Comparison of ENCODE assay signal across 13 mouse cellular contexts in the genomic region with DNA sequence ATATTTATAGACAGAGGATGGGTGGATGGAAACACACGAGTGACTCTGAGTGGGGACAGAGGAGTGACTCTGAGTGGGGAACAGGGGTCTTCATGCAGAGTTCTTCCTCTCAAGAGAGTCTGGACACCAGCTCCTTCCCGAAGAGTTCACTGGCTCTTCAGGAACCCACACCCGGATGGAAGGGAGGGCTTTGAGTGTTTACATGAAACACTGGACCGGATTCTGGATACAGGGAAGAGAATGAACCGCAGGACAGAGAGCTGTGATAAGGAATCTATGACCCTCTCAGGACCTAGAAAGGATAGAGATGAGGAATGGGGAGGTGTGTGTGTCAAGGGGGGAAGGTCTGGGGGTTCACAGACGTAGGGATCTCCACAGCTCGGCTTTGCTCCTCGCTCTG. TPM values are rescaled to one million over a fixed set of nuclear protein-coding genes. Genes with fewer than 3 reads are reported as not detected.
DNase-seq lines count a peak whose midpoint lies in the region; ATAC-seq lines count a peak whose summit lies in the region.
"Had no signal": no experiment of that assay in that cellular context is flagged by ENCODE, and none has a peak within 500 bp of the region (broad histone marks: within the 10 kb centered on the region; RNA-seq: fewer than 3 reads in every experiment).

No protein-coding gene starts in this region.

- H3K36me3 ChIP-seq in kidney, embryonic 16.5 days (ENCODE audit: insufficient read depth, low read length), result no peaks in the 10 kb centered on the region
- peaks cover 5% of the 10 kb centered on the region for H3K36me3 ChIP-seq in midbrain, embryonic 10.5 days
- peaks cover 4% of the 10 kb centered on the region; the same call in 1 of the 2 replicates for H3K36me3 ChIP-seq in midbrain, embryonic 16.5 days (ENCODE audit: control insufficient read depth, insufficient read depth, low read length)
- peaks cover 2% of the 10 kb centered on the region; the same call in 1 of the 2 replicates for H3K36me3 ChIP-seq in limb, embryonic 11.5 days (ENCODE audit: control insufficient read depth, insufficient read depth, low read length)
- H3K36me3 ChIP-seq: hindbrain, embryonic 15.5 days had no signal

- H3K9me3 ChIP-seq in kidney, embryonic 16.5 days (ENCODE audit: low read length), result no peaks in the 10 kb centered on the region
- H3K9me3 ChIP-seq in midbrain, embryonic 10.5 days (replicated peaks), result no peaks in the 10 kb centered on the region
- no peaks in the 10 kb centered on the region for H3K9me3 ChIP-seq in midbrain, embryonic 16.5 days (replicated peaks; ENCODE audit: control insufficient read depth, low read length, poor library complexity, severe bottlenecking)
- H3K9me3 ChIP-seq in limb, embryonic 11.5 days (ENCODE audit: control insufficient read depth, low read length), result no peaks in the 10 kb centered on the region
- H3K9me3 ChIP-seq: hindbrain, embryonic 15.5 days had no signal

- H3K4me3 ChIP-seq in kidney, embryonic 16.5 days (ENCODE audit: low read length), result no peak overlapping the region
- H3K4me3 ChIP-seq in midbrain, embryonic 10.5 days, result no peak overlapping the region; the same call in 1 of the 2 replicates
- H3K4me3 ChIP-seq in midbrain, embryonic 16.5 days (ENCODE audit: low read depth, low read length), result no peak overlapping the region
- no peak overlapping the region for H3K4me3 ChIP-seq in limb, embryonic 11.5 days (ENCODE audit: low read depth, low read length)

- H3K27me3 ChIP-seq in kidney, embryonic 16.5 days (ENCODE audit: insufficient read depth, low read length), result no peaks in the 10 kb centered on the region
- peaks cover 44% of the 10 kb centered on the region for H3K27me3 ChIP-seq in midbrain, embryonic 10.5 days (ENCODE audit: low read depth, poor library complexity, severe bottlenecking)
- no peaks in the 10 kb centered on the region; the same call in 1 of the 2 replicates for H3K27me3 ChIP-seq in midbrain, embryonic 16.5 days (ENCODE audit: control insufficient read depth, insufficient read depth, low read depth, low read length)
- H3K27me3 ChIP-seq in limb, embryonic 11.5 days (ENCODE audit: control insufficient read depth, insufficient read depth, low read length), result no peaks in the 10 kb centered on the region

- peak; percentile 90 for DNase-seq in heart, adult 11 months
- no peak for DNase-seq in heart, postnatal 25 days (ENCODE audit: low spot score)
- no peak for DNase-seq in kidney, adult 18-20 months
- DNase-seq in midbrain, embryonic 10.5 days (ENCODE audit: low spot score), result no peak
- DNase-seq in limb, embryonic 11.5 days (ENCODE audit: low spot score), result peak; percentile 29
- no peak for DNase-seq in cerebellum, postnatal 14 days
- DNase-seq: adrenal gland, adult 8-10 months; cerebellum, adult 2 months; thymus, adult 2 months had no signal

- intact Hi-C loops in heart, postnatal 25 days (cut with DNase I), result loop anchor here (2.0 to 5.0 kb wide), 2 partner anchors 35 to 37 kb away; no protein-coding TSS in a partner anchor

- H3K4me2 ChIP-seq in kidney, embryonic 16.5 days (replicated peaks; ENCODE audit: low read depth, low read length), result peak overlapping the region; percentile 24; the same call in 1 of the 2 replicates
- no peak overlapping the region for H3K4me2 ChIP-seq in midbrain, embryonic 16.5 days (ENCODE audit: low read length)
- peak overlapping the region; percentile 25 for H3K4me2 ChIP-seq in limb, embryonic 11.5 days (ENCODE audit: low read depth, severe bottlenecking)

- peaks cover 64% of the 10 kb centered on the region for H3K4me1 ChIP-seq in kidney, embryonic 16.5 days (ENCODE audit: insufficient read depth, low read length)
- peaks cover 70% of the 10 kb centered on the region for H3K4me1 ChIP-seq in midbrain, embryonic 10.5 days
- H3K4me1 ChIP-seq in midbrain, embryonic 16.5 days (ENCODE audit: control insufficient read depth, insufficient read depth, low read length), result peaks cover 32% of the 10 kb centered on the region
- H3K4me1 ChIP-seq in limb, embryonic 11.5 days (ENCODE audit: control insufficient read depth, insufficient read depth, low read length), result peaks cover 55% of the 10 kb centered on the region

- H3K27ac ChIP-seq in kidney, embryonic 16.5 days (ENCODE audit: low read length), result 0 out of 2 replicates have a peak overlapping the region, but pooled peaks have one; percentile 61
- H3K27ac ChIP-seq in midbrain, embryonic 10.5 days (replicated peaks), result peak overlapping the region; percentile 82; the same call in 1 of the 2 replicates
- H3K27ac ChIP-seq in midbrain, embryonic 16.5 days (ENCODE audit: low read length), result no peak overlapping the region
- H3K27ac ChIP-seq in limb, embryonic 11.5 days (replicated peaks; ENCODE audit: low read depth, low read length), result 0 out of 2 replicates have a peak overlapping the region, but pooled peaks have one; percentile 21
- H3K27ac ChIP-seq: hindbrain, embryonic 15.5 days; macrophage had no signal

- H3K9ac ChIP-seq in kidney, embryonic 16.5 days (replicated peaks; ENCODE audit: low read length), result no peak overlapping the region; the same call in 1 of the 2 replicates
- H3K9ac ChIP-seq in midbrain, embryonic 16.5 days (ENCODE audit: low read depth, low read length), result no peak overlapping the region
- peak overlapping the region; percentile 37; the same call in 1 of the 2 replicates for H3K9ac ChIP-seq in limb, embryonic 11.5 days (ENCODE audit: low read length)
- H3K9ac ChIP-seq: hindbrain, embryonic 15.5 days had no signal

- no peak for ATAC-seq in kidney, embryonic 16.5 days (ENCODE audit: low FRiP score, low TSS enrichment)
- ATAC-seq in midbrain, embryonic 16.5 days, result no peak
- ATAC-seq in limb, embryonic 11.5 days (ENCODE audit: insufficient number of reproducible peaks, low FRiP score, low TSS enrichment, low read depth), result no peak

- 41% methylated on average over 8 of the region's 8 CpGs for WGBS in kidney, embryonic 16.5 days
- WGBS in midbrain, embryonic 10.5 days, result 46% methylated on average over 8 of the region's 8 CpGs
- 45% methylated on average over 8 of the region's 8 CpGs for WGBS in midbrain, embryonic 16.5 days
- 46% methylated on average over 8 of the region's 8 CpGs for WGBS in limb, embryonic 11.5 days

RNA-seq across cellular contexts. Expression of a gene that starts 1.2 kb away (rescaled TPM):
- under 1 TPM; 0.13 to 0.36 TPM for total RNA-seq in heart, postnatal 25 days (2021)
- 39.3 and 39.9 TPM in 2 replicates for polyA plus RNA-seq in kidney, embryonic 16.5 days (2015; fragmentation: Nextera tagmentation; extraction: Ambion mirVana)
- 28.8 and 30.2 TPM in 2 replicates for polyA plus RNA-seq in midbrain, embryonic 10.5 days (2016; fragmentation: Nextera tagmentation; extraction: Ambion mirVana)
- polyA plus RNA-seq in midbrain, embryonic 16.5 days (2015; fragmentation: Nextera tagmentation; extraction: Ambion mirVana), result 2.7 and 3.6 TPM in 2 replicates
- 64.2 and 71.0 TPM in 2 replicates for polyA plus RNA-seq in limb, embryonic 11.5 days (2014; fragmentation: Nextera tagmentation; extraction: Ambion mirVana)
- polyA plus RNA-seq: macrophage had no signal

RNA-seq across cellular contexts. Expression of a gene that starts 20.6 kb away (rescaled TPM):
- 10 to 100 TPM; 12.8 to 13.6 TPM for total RNA-seq in heart, postnatal 25 days (2021)
- polyA plus RNA-seq in kidney, embryonic 16.5 days (2015; fragmentation: Nextera tagmentation; extraction: Ambion mirVana), result 49.6 and 51.1 TPM in 2 replicates
- polyA plus RNA-seq in midbrain, embryonic 10.5 days (2016; fragmentation: Nextera tagmentation; extraction: Ambion mirVana), result 18.6 and 24.0 TPM in 2 replicates
- 33.6 and 38.4 TPM in 2 replicates for polyA plus RNA-seq in midbrain, embryonic 16.5 days (2015; fragmentation: Nextera tagmentation; extraction: Ambion mirVana)
- polyA plus RNA-seq in limb, embryonic 11.5 days (2014; fragmentation: Nextera tagmentation; extraction: Ambion mirVana), result 19.6 and 24.0 TPM in 2 replicates

RNA-seq across cellular contexts. Expression of a gene that starts 46.0 kb away (rescaled TPM):
- total RNA-seq in heart, postnatal 25 days (2021), result 10 to 100 TPM; 51.4 TPM
- 22.2 and 24.8 TPM in 2 replicates for polyA plus RNA-seq in kidney, embryonic 16.5 days (2015; fragmentation: Nextera tagmentation; extraction: Ambion mirVana)
- polyA plus RNA-seq in midbrain, embryonic 10.5 days (2016; fragmentation: Nextera tagmentation; extraction: Ambion mirVana), result 94.4 and 100.0 TPM in 2 replicates
- polyA plus RNA-seq in midbrain, embryonic 16.5 days (2015; fragmentation: Nextera tagmentation; extraction: Ambion mirVana), result 153 and 159 TPM in 2 replicates
- polyA plus RNA-seq in limb, embryonic 11.5 days (2014; fragmentation: Nextera tagmentation; extraction: Ambion mirVana), result 15.0 and 17.8 TPM in 2 replicates

RNA-seq across cellular contexts. Expression of a gene that starts 48.5 kb away (rescaled TPM):
- 10 to 100 TPM; 45.7 to 53.2 TPM for total RNA-seq in heart, postnatal 25 days (2021)
- 106 and 111 TPM in 2 replicates for polyA plus RNA-seq in kidney, embryonic 16.5 days (2015; fragmentation: Nextera tagmentation; extraction: Ambion mirVana)
- polyA plus RNA-seq in midbrain, embryonic 10.5 days (2016; fragmentation: Nextera tagmentation; extraction: Ambion mirVana), result 85.4 and 101 TPM in 2 replicates
- 226 and 244 TPM in 2 replicates for polyA plus RNA-seq in midbrain, embryonic 16.5 days (2015; fragmentation: Nextera tagmentation; extraction: Ambion mirVana)
- 71.7 and 81.5 TPM in 2 replicates for polyA plus RNA-seq in limb, embryonic 11.5 days (2014; fragmentation: Nextera tagmentation; extraction: Ambion mirVana)

Comparison
In these comparisons a context has a peak if more than half of its experiments do, and no peak if none do; other contexts are left out.
1. DNase-seq: peak in heart, adult 11 months (single experiment) and limb, embryonic 11.5 days (single experiment); none in heart, postnatal 25 days (single experiment), kidney, adult 18-20 months (single experiment), midbrain, embryonic 10.5 days (single experiment) and cerebellum, postnatal 14 days (0 of 2).